Mouse (Mus musculus): Measurements from ENCODE around the gene Taf9b. TPM values are rescaled to one million over a fixed set of nuclear protein-coding genes. Genes with fewer than 3 reads are reported as not detected.
"Not testable (repeated sequence)": the region's sequence is repeated elsewhere in the genome, so short reads cannot be mapped to it uniquely, and the experiment has no call there.

The Taf9b gene
- total RNA-seq, 1 experiment: 2.1 TPM

DNA sequence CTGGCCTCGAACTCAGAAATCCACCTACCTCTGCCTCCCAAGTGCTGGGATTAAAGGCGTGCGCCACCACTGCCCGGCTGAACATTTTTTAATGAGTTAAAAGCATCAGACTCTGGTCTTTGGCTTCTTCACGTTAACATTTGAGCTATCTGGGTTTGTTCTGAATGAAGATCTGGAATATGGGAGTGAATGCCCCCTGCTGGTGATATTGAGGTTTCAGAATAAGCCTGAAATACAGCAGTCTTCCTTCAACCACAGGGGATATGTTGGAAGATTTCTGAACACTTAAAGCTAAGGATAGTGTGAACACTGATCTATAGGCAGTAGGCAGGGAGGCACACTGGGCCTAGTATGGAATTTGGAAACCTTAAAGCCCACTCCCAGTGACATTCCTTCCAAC is 22.1 kb downstream of the Taf9b start:
- Histone ChIP-seq H3K4me1 (ENCODE audit: control insufficient read depth in 2 of 2, insufficient read depth in 2 of 2, low read length in 2 of 2, poor library complexity in 1 of 2) (no peaks in the 10 kb centered on the region), H3K4me3 (ENCODE audit: insufficient read depth in 1 of 2, low read depth in 1 of 2, low read length in 2 of 2, poor library complexity in 1 of 2, severe bottlenecking in 1 of 2) (no peak overlapping the region), H3K9me3 (ENCODE audit: control insufficient read depth, insufficient read depth, low read depth, low read length) (no peaks in the 10 kb centered on the region), H3K36me3 (ENCODE audit: control insufficient read depth, insufficient read depth, low read length, poor library complexity, severe bottlenecking) (peaks cover 42% of the 10 kb centered on the region), H3K27ac (ENCODE audit: insufficient read depth, low read depth, low read length, poor library complexity, severe bottlenecking) (no peak overlapping the region), H3K9ac (ENCODE audit: insufficient read depth, low read depth, low read length, poor library complexity, severe bottlenecking) (no peak overlapping the region)
- in situ Hi-C loops (cut with MboI; ENCODE audit: low sequenced_read_pairs in 2 of 2, unreplicated experiment in 2 of 2): no loop called here
- no peak for DNase-seq (ENCODE audit: low read depth, low spot score)
- TF ChIP-seq MAFK (IDR thresholded peaks at IDR 0.05; ENCODE audit: insufficient read depth, low read depth, low read length): no peak
- no peak for TF ChIP-seq HCFC1 (IDR thresholded peaks at IDR 0.05; ENCODE audit: borderline replicate concordance, insufficient read depth, low read length)
- TF ChIP-seq CHD2 (IDR thresholded peaks at IDR 0.05; ENCODE audit: low read depth, low read length): no peak
- no peak for TF ChIP-seq ZNF384 (IDR thresholded peaks at IDR 0.05; ENCODE audit: low read depth, low read length)
- no peak for TF ChIP-seq ZC3H11A (IDR thresholded peaks at IDR 0.05; ENCODE audit: borderline replicate concordance, low read depth, low read length)

DNA sequence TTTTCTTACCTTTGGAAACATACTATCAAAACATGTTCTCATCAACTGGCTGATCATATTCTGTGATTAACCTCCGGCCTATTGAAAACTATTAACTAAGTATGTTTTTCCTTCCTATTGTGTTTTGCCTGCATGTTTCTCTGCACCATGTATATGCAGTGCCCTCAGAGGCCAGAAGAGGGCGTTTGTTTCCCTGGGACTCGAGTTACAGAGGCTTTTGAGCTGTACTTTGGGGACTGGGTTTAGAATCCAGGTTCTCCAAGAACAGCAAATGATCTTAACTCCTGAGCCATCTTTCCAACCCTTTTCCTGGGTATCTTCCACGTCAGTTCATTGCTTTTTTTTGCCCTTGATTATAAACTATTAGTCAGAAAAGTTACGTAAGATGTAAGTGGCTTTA is 23.6 kb downstream of the Taf9b start:
- H3K36me3 ChIP-seq (ENCODE audit: control insufficient read depth, insufficient read depth, low read length, poor library complexity, severe bottlenecking): peaks cover 40% of the 10 kb centered on the region
- no peak for DNase-seq (ENCODE audit: low read depth, low spot score)
- TF ChIP-seq MAFK (IDR thresholded peaks at IDR 0.05; ENCODE audit: insufficient read depth, low read depth, low read length) (no peak), HCFC1 (IDR thresholded peaks at IDR 0.05; ENCODE audit: borderline replicate concordance, insufficient read depth, low read length) (no peak), ZC3H11A (IDR thresholded peaks at IDR 0.05; ENCODE audit: borderline replicate concordance, low read depth, low read length) (no peak), ZNF384 (IDR thresholded peaks at IDR 0.05; ENCODE audit: low read depth, low read length) (no peak), CHD2 (IDR thresholded peaks at IDR 0.05; ENCODE audit: low read depth, low read length) (no peak)

DNA sequence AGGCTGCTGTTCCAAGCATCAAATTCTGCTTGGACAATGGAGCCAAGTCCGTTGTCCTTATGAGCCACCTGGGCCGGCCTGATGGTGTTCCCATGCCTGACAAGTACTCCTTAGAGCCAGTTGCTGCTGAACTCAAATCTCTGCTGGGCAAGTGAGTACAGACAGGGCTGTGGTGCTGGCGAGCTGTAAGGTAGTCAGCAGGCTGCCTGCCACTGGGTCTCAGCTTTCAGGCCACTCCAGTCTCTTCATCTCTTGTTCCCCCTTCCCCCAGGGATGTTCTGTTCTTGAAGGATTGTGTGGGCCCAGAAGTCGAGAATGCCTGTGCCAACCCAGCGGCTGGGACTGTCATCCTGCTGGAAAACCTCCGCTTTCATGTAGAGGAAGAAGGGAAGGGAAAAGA is 26.6 kb downstream of the Taf9b start:
- in situ Hi-C loops (cut with MboI; ENCODE audit: low sequenced_read_pairs in 2 of 2, unreplicated experiment in 2 of 2); DNase-seq (ENCODE audit: low read depth, low spot score); H3K4me3 ChIP-seq (ENCODE audit: insufficient read depth in 1 of 2, low read depth in 1 of 2, low read length in 2 of 2, poor library complexity in 1 of 2, severe bottlenecking in 1 of 2); H3K27ac ChIP-seq (ENCODE audit: insufficient read depth, low read depth, low read length, poor library complexity, severe bottlenecking); H3K9me3 ChIP-seq (ENCODE audit: control insufficient read depth, insufficient read depth, low read depth, low read length); H3K9ac ChIP-seq (ENCODE audit: insufficient read depth, low read depth, low read length, poor library complexity, severe bottlenecking); H3K4me1 ChIP-seq (ENCODE audit: control insufficient read depth in 2 of 2, insufficient read depth in 2 of 2, low read length in 2 of 2, poor library complexity in 1 of 2): not testable (repeated sequence)
- H3K36me3 ChIP-seq (ENCODE audit: control insufficient read depth, insufficient read depth, low read length, poor library complexity, severe bottlenecking): peaks cover 30% of the 10 kb centered on the region

More for the DNA sequence above, 23.6 kb downstream of the Taf9b start:
- H3K4me3 ChIP-seq (ENCODE audit: insufficient read depth in 1 of 2, low read depth in 1 of 2, low read length in 2 of 2, poor library complexity in 1 of 2, severe bottlenecking in 1 of 2): no peak overlapping the region
- H3K9me3 ChIP-seq (ENCODE audit: control insufficient read depth, insufficient read depth, low read depth, low read length): no peaks in the 10 kb centered on the region
- H3K9ac ChIP-seq (ENCODE audit: insufficient read depth, low read depth, low read length, poor library complexity, severe bottlenecking): no peak overlapping the region
- H3K4me1 ChIP-seq (ENCODE audit: control insufficient read depth in 2 of 2, insufficient read depth in 2 of 2, low read length in 2 of 2, poor library complexity in 1 of 2): no peaks in the 10 kb centered on the region
- H3K27ac ChIP-seq (ENCODE audit: insufficient read depth, low read depth, low read length, poor library complexity, severe bottlenecking): no peak overlapping the region
- in situ Hi-C loops (cut with MboI; ENCODE audit: low sequenced_read_pairs in 2 of 2, unreplicated experiment in 2 of 2): no loop called here

DNA sequence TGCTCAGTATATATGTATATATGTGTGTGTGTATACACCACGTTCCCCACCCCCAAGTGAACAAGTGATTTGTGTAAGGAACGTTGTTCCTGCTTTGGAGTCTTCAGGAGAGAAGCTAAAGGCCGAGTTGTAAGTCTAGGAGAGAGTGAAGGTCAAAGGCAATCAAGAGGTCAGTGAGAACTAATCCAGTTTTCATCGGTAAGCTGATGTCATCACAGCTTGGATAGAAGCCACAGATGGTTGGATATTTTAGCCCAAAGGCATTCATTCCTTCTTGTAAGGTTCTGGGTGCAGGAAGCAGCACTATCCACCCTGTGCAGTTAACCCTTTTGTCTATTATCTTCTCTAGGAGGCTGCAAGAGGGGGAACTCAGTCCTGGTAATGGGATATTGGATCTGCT is 30.9 kb downstream of the Taf9b start:
- Histone ChIP-seq H3K9me3 (ENCODE audit: control insufficient read depth, insufficient read depth, low read depth, low read length) (no peaks in the 10 kb centered on the region), H3K36me3 (ENCODE audit: control insufficient read depth, insufficient read depth, low read length, poor library complexity, severe bottlenecking) (peaks cover 18% of the 10 kb centered on the region), H3K4me3 (ENCODE audit: insufficient read depth in 1 of 2, low read depth in 1 of 2, low read length in 2 of 2, poor library complexity in 1 of 2, severe bottlenecking in 1 of 2) (peak overlapping the region in 1 of 2 experiments; percentile 38; a peak in 3 of 4 replicates), H3K27ac (ENCODE audit: insufficient read depth, low read depth, low read length, poor library complexity, severe bottlenecking) (no peak overlapping the region), H3K9ac (ENCODE audit: insufficient read depth, low read depth, low read length, poor library complexity, severe bottlenecking) (no peak overlapping the region), H3K4me1 (ENCODE audit: control insufficient read depth in 2 of 2, insufficient read depth in 2 of 2, low read length in 2 of 2, poor library complexity in 1 of 2) (peaks cover 0 to 1% of the 10 kb centered on the region in 2 experiments; a peak in 1 of 4 replicates)
- DNase-seq (ENCODE audit: low read depth, low spot score): no peak
- in situ Hi-C loops (cut with MboI; ENCODE audit: low sequenced_read_pairs in 2 of 2, unreplicated experiment in 2 of 2): no loop called here
- no peak for TF ChIP-seq ZNF384 (IDR thresholded peaks at IDR 0.05; ENCODE audit: low read depth, low read length)
- TF ChIP-seq HCFC1 (IDR thresholded peaks at IDR 0.05; ENCODE audit: borderline replicate concordance, insufficient read depth, low read length): no peak
- no peak for TF ChIP-seq MAFK (IDR thresholded peaks at IDR 0.05; ENCODE audit: insufficient read depth, low read depth, low read length)
- no peak for TF ChIP-seq CHD2 (IDR thresholded peaks at IDR 0.05; ENCODE audit: low read depth, low read length)
- no peak for TF ChIP-seq ZC3H11A (IDR thresholded peaks at IDR 0.05; ENCODE audit: borderline replicate concordance, low read depth, low read length)

DNA sequence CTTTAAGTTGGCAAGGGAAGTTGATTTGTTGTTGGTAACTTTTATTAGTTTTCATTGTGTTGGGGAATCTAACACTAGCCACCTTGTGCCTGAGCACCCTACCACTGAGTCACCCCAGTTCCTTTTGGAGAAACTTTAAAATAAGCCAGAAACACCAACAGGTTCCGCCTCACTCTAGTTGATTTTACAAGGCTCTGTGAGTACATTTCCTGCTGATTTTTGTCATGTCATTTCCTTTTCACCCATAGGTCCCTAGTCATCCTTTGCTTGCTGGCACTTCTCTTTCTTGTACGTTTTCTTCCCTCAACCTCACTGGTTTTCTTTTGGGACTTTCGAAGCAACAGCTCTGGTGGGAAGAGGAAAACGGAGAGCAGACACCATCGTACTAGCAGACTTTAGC is 31.6 kb downstream of the Taf9b start:
- Histone ChIP-seq H3K9me3 (ENCODE audit: control insufficient read depth, insufficient read depth, low read depth, low read length) (no peaks in the 10 kb centered on the region), H3K36me3 (ENCODE audit: control insufficient read depth, insufficient read depth, low read length, poor library complexity, severe bottlenecking) (peaks cover 15% of the 10 kb centered on the region), H3K27ac (ENCODE audit: insufficient read depth, low read depth, low read length, poor library complexity, severe bottlenecking) (no peak overlapping the region), H3K4me3 (ENCODE audit: insufficient read depth in 1 of 2, low read depth in 1 of 2, low read length in 2 of 2, poor library complexity in 1 of 2, severe bottlenecking in 1 of 2) (peak overlapping the region; percentile 30 to 86; a peak in 3 of 4 replicates), H3K4me1 (ENCODE audit: control insufficient read depth in 2 of 2, insufficient read depth in 2 of 2, low read length in 2 of 2, poor library complexity in 1 of 2) (peaks cover 0 to 1% of the 10 kb centered on the region in 2 experiments; a peak in 1 of 4 replicates), H3K9ac (ENCODE audit: insufficient read depth, low read depth, low read length, poor library complexity, severe bottlenecking) (peak overlapping the region; percentile 15; the same call in 1 of the 2 replicates)
- no peak for TF ChIP-seq ZNF384 (IDR thresholded peaks at IDR 0.05; ENCODE audit: low read depth, low read length)
- TF ChIP-seq CHD2 (IDR thresholded peaks at IDR 0.05; ENCODE audit: low read depth, low read length): no peak
- TF ChIP-seq HCFC1 (IDR thresholded peaks at IDR 0.05; ENCODE audit: borderline replicate concordance, insufficient read depth, low read length): no peak
- no peak for TF ChIP-seq MAFK (IDR thresholded peaks at IDR 0.05; ENCODE audit: insufficient read depth, low read depth, low read length)
- no peak for TF ChIP-seq ZC3H11A (IDR thresholded peaks at IDR 0.05; ENCODE audit: borderline replicate concordance, low read depth, low read length)
- in situ Hi-C loops (cut with MboI; ENCODE audit: low sequenced_read_pairs in 2 of 2, unreplicated experiment in 2 of 2): no loop called here
- DNase-seq (ENCODE audit: low read depth, low spot score): no peak
